Mouse (Mus musculus) yolk sac, embryonic 10.5 days (tissue): ENCODE results near the gene Mast4.

Experiments
- DNase-seq: peaks from one replicate; pipeline ENCODE4 v3.0.0-alpha.2; 2017; ENCODE audit warnings: low spot score

Mast4 gene

GRCm38 (mm10) chr13:102695121-102695905 is 639.0 kb downstream of the Mast4 start:
- DNase-seq = no peak

GRCm38 (mm10) chr13:102694154-102694553 is 640.1 kb downstream of the Mast4 start:
- no peak for DNase-seq

- no peak for DNase-seq
Measured at GRCm38 (mm10) chr13:102693341-102693801, 640.9 kb downstream of the Mast4 start, which contains the start of gene Cd180. TSS of gene Cd180 (plus strand) at chr13:102693558.

DNA sequence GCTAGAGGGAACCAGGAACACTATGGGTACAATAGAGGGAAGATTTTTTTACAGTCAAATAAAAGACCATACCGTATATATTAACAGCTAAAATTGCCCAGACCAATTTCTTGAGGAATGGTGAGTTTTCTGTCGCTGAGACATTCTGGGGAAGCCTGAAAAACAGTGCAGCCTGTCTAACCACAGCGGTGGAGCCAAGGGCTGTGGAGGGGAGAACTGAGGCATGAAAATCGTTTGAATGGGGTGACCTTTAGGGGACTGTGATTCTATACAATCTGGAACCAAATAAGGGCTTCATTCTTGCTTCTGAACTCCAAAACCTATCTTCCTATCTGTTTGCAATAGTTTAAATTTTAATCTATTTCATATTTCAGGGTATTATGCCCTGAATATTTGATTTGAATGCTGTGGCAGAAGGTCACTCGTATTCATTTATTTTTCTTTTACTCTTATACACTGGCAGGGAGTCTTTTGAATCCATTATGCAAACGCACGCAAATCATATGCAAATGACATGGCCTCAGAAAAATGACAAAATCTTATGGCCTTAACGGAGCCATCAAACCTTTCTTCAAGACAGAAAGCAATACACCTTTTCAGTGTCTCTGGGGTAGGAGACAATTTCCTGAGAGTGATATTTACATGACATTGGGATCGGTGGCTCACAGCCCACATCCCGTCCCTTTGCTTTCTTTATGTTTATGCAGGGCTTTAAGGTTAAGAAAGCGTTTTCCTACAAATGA is 642.7 kb downstream of the Mast4 start:
- DNase-seq = no peak

GRCm38 (mm10) chr13:102690184-102690583 is 644.1 kb downstream of the Mast4 start:
- DNase-seq = no peak

GRCm38 (mm10) chr13:102689201-102690090 is 644.9 kb downstream of the Mast4 start:
- no peak for DNase-seq

- DNase-seq = no peak
Measured at GRCm38 (mm10) chr13:102688121-102688520, 646.2 kb downstream of the Mast4 start.

- no peak for DNase-seq
Measured at GRCm38 (mm10) chr13:102684890-102685289, 649.4 kb downstream of the Mast4 start.
